Mouse (Mus musculus) CH12.LX (cell line): Measurements from ENCODE around the gene Atf1. TPM values are rescaled to one million over a fixed set of nuclear protein-coding genes. Genes with fewer than 3 reads are reported as not detected.
A peak's percentile ranks its signal among the peaks of the same experiment; 100 is the strongest.

Experiments
- DNase-seq: peaks from one replicate; pipeline ENCODE4 v3.0.0-alpha.2; 2013; ENCODE audit errors: extremely low read depth
- H3K27ac ChIP-seq: 2 replicates; pipeline ENCODE4 v1.5.1; 2012; ENCODE audit warnings: low read depth, mild to moderate bottlenecking, control low read depth, moderate library complexity; ENCODE audit not compliant: insufficient read depth
- H3K27me3 ChIP-seq: replicated peaks from 2 replicates; pipeline ENCODE3; 2012; ENCODE audit warnings: inconsistent platforms
- H3K36me3 ChIP-seq, 2 experiments: replicated peaks in 1 of 2; 2 replicates each; pipeline versions ENCODE3 to v1.6.1; 2012; ENCODE audit warnings: inconsistent platforms in 1 of 2, low read length in 1 of 2, mild to moderate bottlenecking in 1 of 2, mixed read lengths in 1 of 2, moderate library complexity in 1 of 2; ENCODE audit not compliant: control insufficient read depth in 1 of 2, insufficient read depth in 1 of 2
- H3K4me1 ChIP-seq, 2 experiments: 2 replicates each; pipeline ENCODE4 v1.6.1; 2012; ENCODE audit warnings: inconsistent platforms in 1 of 2, moderate library complexity in 1 of 2; ENCODE audit not compliant: insufficient read depth in 2 of 2, control insufficient read depth in 1 of 2
- H3K4me2 ChIP-seq: 2 replicates; pipeline ENCODE4 v1.6.1; 2012; ENCODE audit warnings: low read depth, mild to moderate bottlenecking, control low read depth; ENCODE audit not compliant: poor library complexity, insufficient read depth, severe bottlenecking
- H3K4me3 ChIP-seq, 3 experiments: fragments of 150-350 bp in 1 of 3; sonication (generic) in 1 of 3; replicated peaks in 1 of 3; 2 replicates each; pipeline versions ENCODE3 to v1.5.1; 2011 to 2012; ENCODE audit warnings: low read depth in 2 of 3, low read length in 2 of 3, mild to moderate bottlenecking in 2 of 3, moderate library complexity in 2 of 3, control low read depth in 1 of 3, improper control_type of control experiment in 1 of 3, inconsistent platforms in 1 of 3, mixed read lengths in 1 of 3; ENCODE audit not compliant: poor library complexity in 1 of 3
- H3K79me2 ChIP-seq: replicated peaks from 2 replicates; pipeline ENCODE4 v1.6.1; 2012; ENCODE audit warnings: mild to moderate bottlenecking, moderate library complexity; ENCODE audit not compliant: control insufficient read depth, poor library complexity, insufficient read depth, severe bottlenecking; ENCODE audit errors: extremely low read depth
- H3K9ac ChIP-seq: 2 replicates; pipeline ENCODE4 v1.6.1; 2012; ENCODE audit warnings: low read depth, mild to moderate bottlenecking, control low read depth, moderate library complexity; ENCODE audit not compliant: insufficient read depth
- H3K9me3 ChIP-seq: replicated peaks from 2 replicates; pipeline ENCODE3; 2012; ENCODE audit warnings: low read length, inconsistent platforms, mixed read lengths
- BHLHE40 ChIP-seq: IDR thresholded peaks from 2 replicates; pipeline ENCODE4 v1.6.1; 2011; ENCODE audit warnings: mild to moderate bottlenecking, low read depth, low read length, improper control_type of control experiment
- CHD1 ChIP-seq: IDR thresholded peaks from 2 replicates; pipeline ENCODE4 v1.6.1; 2012; ENCODE audit warnings: low read depth, low read length, improper control_type of control experiment, inconsistent platforms
- CHD2 ChIP-seq: IDR thresholded peaks from 2 replicates; pipeline ENCODE4 v1.6.1; 2011; ENCODE audit warnings: low read length, improper control_type of control experiment
- CTCF ChIP-seq, 2 experiments: IDR thresholded peaks in 1 of 2; conservative IDR thresholded peaks in 1 of 2; 2 replicates each; pipeline ENCODE4 v1.5.1; 2011 to 2012; ENCODE audit warnings: low read depth in 2 of 2, low read length in 2 of 2, improper control_type of control experiment in 1 of 2, inconsistent platforms in 1 of 2, mild to moderate bottlenecking in 1 of 2, moderate library complexity in 1 of 2
- E2F4 ChIP-seq: IDR thresholded peaks from 2 replicates; pipeline ENCODE4 v1.6.1; 2011; ENCODE audit warnings: low read depth, low read length, improper control_type of control experiment; ENCODE audit not compliant: insufficient replicate concordance
- EP300 ChIP-seq: IDR thresholded peaks from 2 replicates; pipeline ENCODE4 v1.6.1; 2011; ENCODE audit warnings: low read length, improper control_type of control experiment
- ETS1 ChIP-seq: conservative IDR thresholded peaks from 2 replicates; pipeline ENCODE4 v1.6.1; 2012; ENCODE audit warnings: low read depth, mild to moderate bottlenecking, inconsistent platforms, low read length, improper control_type of control experiment, moderate library complexity
- GABPA ChIP-seq: IDR thresholded peaks from 2 replicates; pipeline ENCODE4 v1.6.1; 2012; ENCODE audit warnings: low read depth, low read length, improper control_type of control experiment, inconsistent platforms; ENCODE audit not compliant: insufficient replicate concordance
- HCFC1 ChIP-seq: IDR thresholded peaks from 2 replicates; pipeline ENCODE4 v1.6.1; 2012; ENCODE audit warnings: low read depth, mild to moderate bottlenecking, inconsistent platforms, low read length, improper control_type of control experiment
- IRF4 ChIP-seq: IDR thresholded peaks from 2 replicates; pipeline ENCODE4 v1.6.1; 2014; ENCODE audit warnings: low read depth, mild to moderate bottlenecking, inconsistent platforms, low read length, improper control_type of control experiment
- JUN ChIP-seq: IDR thresholded peaks from 2 replicates; pipeline ENCODE4 v1.6.1; 2011; ENCODE audit warnings: low read depth, mild to moderate bottlenecking, low read length, improper control_type of control experiment, moderate library complexity; ENCODE audit not compliant: insufficient read depth
- JUND ChIP-seq: conservative IDR thresholded peaks from 2 replicates; pipeline ENCODE4 v1.6.1; 2011; ENCODE audit warnings: low read depth, low read length, improper control_type of control experiment
- KAT2A ChIP-seq: IDR thresholded peaks from 2 replicates; pipeline ENCODE4 v1.6.1; 2012; ENCODE audit warnings: low read length, improper control_type of control experiment, inconsistent platforms; ENCODE audit not compliant: insufficient replicate concordance
- MAFK ChIP-seq: IDR thresholded peaks from 2 replicates; pipeline ENCODE4 v1.6.1; 2011; ENCODE audit warnings: low read length, improper control_type of control experiment; ENCODE audit not compliant: insufficient replicate concordance
- MAX ChIP-seq: IDR thresholded peaks from 2 replicates; pipeline ENCODE4 v1.6.1; 2011; ENCODE audit warnings: low read length, improper control_type of control experiment
- MAZ ChIP-seq: IDR thresholded peaks from 2 replicates; pipeline ENCODE4 v1.6.1; 2012; ENCODE audit warnings: low read depth, mild to moderate bottlenecking, inconsistent platforms, low read length, improper control_type of control experiment, moderate library complexity
- MEF2A ChIP-seq: IDR thresholded peaks from 2 replicates; pipeline ENCODE4 v1.6.1; 2014; ENCODE audit warnings: low read depth, mild to moderate bottlenecking, inconsistent platforms, low read length, improper control_type of control experiment, borderline replicate concordance
- MXI1 ChIP-seq: IDR thresholded peaks from 2 replicates; pipeline ENCODE4 v1.6.1; 2011; ENCODE audit warnings: mild to moderate bottlenecking, low read depth, low read length, improper control_type of control experiment
- MYC ChIP-seq: IDR thresholded peaks from 2 replicates; pipeline ENCODE4 v1.6.1; 2011; ENCODE audit warnings: low read depth, mild to moderate bottlenecking, improper control_type of control experiment, low read length
- NELFE ChIP-seq: IDR thresholded peaks from 2 replicates; pipeline ENCODE4 v1.6.1; 2011; ENCODE audit warnings: low read depth, low read length, improper control_type of control experiment
- NRF1 ChIP-seq: IDR thresholded peaks from 2 replicates; pipeline ENCODE4 v1.6.1; 2014; ENCODE audit warnings: low read depth, mild to moderate bottlenecking, inconsistent platforms, low read length, improper control_type of control experiment, moderate library complexity
- PAX5 ChIP-seq: IDR thresholded peaks from 2 replicates; pipeline ENCODE4 v1.6.1; 2012; ENCODE audit warnings: low read length, inconsistent platforms, mixed read lengths
- POLR2AphosphoS2 ChIP-seq: IDR thresholded peaks from 2 replicates; pipeline ENCODE4 v1.6.1; 2011; ENCODE audit warnings: low read depth, low read length, improper control_type of control experiment
- RAD21 ChIP-seq: IDR thresholded peaks from 2 replicates; pipeline ENCODE4 v1.6.1; 2011; ENCODE audit warnings: low read depth, mild to moderate bottlenecking, low read length, improper control_type of control experiment, moderate library complexity
- RCOR1 ChIP-seq: conservative IDR thresholded peaks from 2 replicates; pipeline ENCODE4 v1.6.1; 2012; ENCODE audit warnings: low read depth, mild to moderate bottlenecking, inconsistent platforms, low read length, improper control_type of control experiment
- SIN3A ChIP-seq: IDR thresholded peaks from 2 replicates; pipeline ENCODE4 v1.6.1; 2012; ENCODE audit warnings: low read length, improper control_type of control experiment, inconsistent platforms
- SMC3 ChIP-seq: IDR thresholded peaks from 2 replicates; pipeline ENCODE4 v1.6.1; 2011; ENCODE audit warnings: low read depth, low read length, improper control_type of control experiment
- TBP ChIP-seq: conservative IDR thresholded peaks from 2 replicates; pipeline ENCODE4 v1.6.1; 2011; ENCODE audit warnings: low read depth, low read length, improper control_type of control experiment
- TCF12 ChIP-seq: IDR thresholded peaks from 2 replicates; pipeline ENCODE4 v1.6.1; 2014; ENCODE audit warnings: low read depth, mild to moderate bottlenecking, inconsistent platforms, low read length, improper control_type of control experiment
- UBTF ChIP-seq: IDR thresholded peaks from 2 replicates; pipeline ENCODE4 v1.6.1; 2012; ENCODE audit warnings: low read depth, mild to moderate bottlenecking, inconsistent platforms, low read length, improper control_type of control experiment, moderate library complexity
- USF1 ChIP-seq: IDR thresholded peaks from 2 replicates; pipeline ENCODE4 v1.6.1; 2014; ENCODE audit warnings: low read depth, mild to moderate bottlenecking, inconsistent platforms, low read length, improper control_type of control experiment
- USF2 ChIP-seq: conservative IDR thresholded peaks from 2 replicates; pipeline ENCODE4 v1.6.1; 2011; ENCODE audit warnings: low read depth, low read length, improper control_type of control experiment
- ZC3H11A ChIP-seq: IDR thresholded peaks from 2 replicates; pipeline ENCODE4 v1.6.1; 2012; ENCODE audit warnings: low read depth, mild to moderate bottlenecking, inconsistent platforms, low read length, improper control_type of control experiment
- ZKSCAN1 ChIP-seq: IDR thresholded peaks from 2 replicates; pipeline ENCODE4 v1.6.1; 2012; ENCODE audit warnings: low read depth, inconsistent platforms, low read length, improper control_type of control experiment, borderline replicate concordance
- ZMIZ1 ChIP-seq: IDR thresholded peaks from 2 replicates; pipeline ENCODE4 v1.6.1; 2012; ENCODE audit warnings: low read depth, mild to moderate bottlenecking, inconsistent platforms, low read length, improper control_type of control experiment
- ZNF384 ChIP-seq: IDR thresholded peaks from 2 replicates; pipeline ENCODE4 v1.6.1; 2012; ENCODE audit warnings: low read depth, low read length, improper control_type of control experiment, inconsistent platforms
- dilution Hi-C: fragments of 300-500 bp; cut with MboI; formaldehyde crosslinking; loops from 2 replicates; pipeline ENCODE4 v1.14.3; 2020; ENCODE audit warnings: low sequenced_read_pairs; ENCODE audit not compliant: extremely low pct_unique_long_range_greater_than_20kb, extremely low pct_ligation_motif_present
- in situ Hi-C: fragments of 300-500 bp; cut with MboI; formaldehyde crosslinking; loops from 3 replicates; pipeline ENCODE4 v1.14.3; 2019; ENCODE audit warnings: low sequenced_read_pairs, low pct_ligation_motif_present, low pct_unique_long_range_greater_than_20kb, mixed read lengths
- polyA plus RNA-seq: library from polyadenylated mRNA; unstranded; fragments of >175 nt; gene quantifications from 2 replicates; pipeline ENCODE4 v1.2.1, GENCODE M21; 2012; ENCODE audit warnings: low read depth; ENCODE audit not compliant: insufficient read length
- total RNA-seq, 2 experiments: library from RNA; depleted of rRNA; stranded (reverse); fragments of 300-350 nt in 1 of 2; fragments of >200 nt in 1 of 2; gene quantifications; 2 replicates each; pipeline ENCODE4 v1.2.3; 2012 to 2014

The Atf1 gene
- total RNA-seq (2012; rRNA removed) (28.0 and 28.2 TPM in 2 replicates), total RNA-seq (2014; rRNA removed) (48.4 and 51.1 TPM in 2 replicates), polyA plus RNA-seq (111 and 133 TPM in 2 replicates)

DNA sequence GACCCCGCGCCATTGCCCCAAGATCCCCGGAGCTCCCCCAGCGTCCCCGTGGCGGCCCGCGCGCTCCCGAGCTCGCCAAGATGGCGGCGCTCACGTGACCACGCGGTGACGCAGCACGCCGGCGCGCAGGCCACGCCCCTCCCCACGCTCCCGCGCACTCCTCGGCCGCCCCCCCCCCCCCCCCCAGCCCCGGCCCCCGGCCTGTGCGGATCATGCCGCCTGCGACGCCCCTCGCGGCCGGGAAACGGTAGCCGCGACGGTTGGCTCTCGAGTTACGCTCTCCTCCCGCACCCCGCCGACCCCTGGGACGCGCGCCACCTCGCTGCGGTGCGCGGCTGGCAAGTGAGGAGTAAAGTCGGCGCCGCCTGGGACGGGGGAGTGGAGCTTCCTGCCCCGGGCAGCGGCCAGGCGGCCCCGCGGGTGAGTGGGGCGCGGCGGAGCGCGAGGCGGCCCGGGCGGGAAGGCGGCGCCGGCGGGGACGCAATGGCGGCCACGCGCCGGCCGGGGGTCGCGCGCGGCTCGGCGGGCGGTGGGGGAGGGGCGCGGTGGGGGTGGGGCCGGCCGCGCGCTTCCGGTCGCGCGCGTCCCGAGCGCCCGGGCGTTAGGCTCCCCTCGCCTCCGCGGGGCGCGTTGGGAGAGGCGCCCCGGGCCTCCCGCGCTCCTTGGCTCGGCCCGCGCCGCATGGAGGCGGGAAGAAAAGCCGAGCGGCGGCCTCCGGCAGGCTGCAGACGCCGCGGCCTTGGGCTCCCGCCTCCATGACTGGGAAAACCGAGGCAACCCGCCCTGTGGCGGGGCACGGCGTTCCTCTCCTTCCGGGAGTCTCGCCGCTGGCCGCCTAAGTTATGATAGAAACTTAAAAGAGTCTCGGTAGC lies at the start of gene Atf1:
Gene Atf1 (plus strand): TSS at position 157 of the 872 bp plus-strand sequence.
- dilution Hi-C loops (no loop called here), in situ Hi-C loops (no loop called here)
- DNase-seq = peak; percentile 86
- peak within 1 kb of the TSS; percentile 92 for H3K4me2 ChIP-seq
- peak within 1 kb of the TSS; percentile 97 for H3K27ac ChIP-seq
- peaks cover under 1 to 40% of the 10 kb centered on the region in 2 experiments for H3K36me3 ChIP-seq
- peaks cover 19% of the 10 kb centered on the region for H3K9me3 ChIP-seq
- peak within 1 kb of the TSS; percentile 98 for H3K9ac ChIP-seq
- H3K4me1 ChIP-seq = peaks cover 3 to 37% of the 10 kb centered on the region in 2 experiments
- H3K79me2 ChIP-seq = peaks cover 44% of the 10 kb centered on the region
- peak within 1 kb of the TSS; percentile 85 to 97 (median 95) for H3K4me3 ChIP-seq
- no peaks in the 10 kb centered on the region for H3K27me3 ChIP-seq
- TF ChIP-seq MEF2A (peak; percentile 39), GABPA (no peak), NRF1 (peak; percentile 70), CHD1 (no peak; the same call in 1 of the 2 replicates), HCFC1 (peak; percentile 70), ZKSCAN1 (no peak), NELFE (peak; percentile 93), TCF12 (peak; percentile 92), EP300 (no peak), USF2 (peak; percentile 81), CTCF (conservative IDR thresholded peaks at IDR 0.05 in 1 of 2, IDR thresholded peaks at IDR 0.05 in 1 of 2; ENCODE audit: low read depth in 2 of 2, low read length in 2 of 2) (peak in 1 of 2 experiments; percentile 12; a peak in 1 of 4 replicates), USF1 (peak; percentile 90), POLR2AphosphoS2 (no peak; the same call in 1 of the 2 replicates), SIN3A (peak; percentile 28; the same call in 1 of the 2 replicates), ETS1 (no peak), IRF4 (no peak), JUND (no peak), JUN (no peak), PAX5 (no peak), TBP (0 out of 2 replicates have a peak, but pooled peaks have one; percentile 1), MXI1 (peak; percentile 25), BHLHE40 (peak; percentile 96), MAX (peak; percentile 94), CHD2 (peak; percentile 53; the same call in 1 of the 2 replicates), MAZ (peak; percentile 44; the same call in 1 of the 2 replicates), MAFK (no peak), ZC3H11A (no peak), KAT2A (no peak), MYC (peak; percentile 54; the same call in 1 of the 2 replicates), ZMIZ1 (peak; percentile 88), RAD21 (no peak), RCOR1 (0 out of 2 replicates have a peak, but pooled peaks have one; percentile 57), E2F4 (no peak), ZNF384 (no peak), SMC3 (no peak; the same call in 1 of the 2 replicates), UBTF (peak; percentile 35; the same call in 1 of the 2 replicates)
